Mouse (Mus musculus): ENCODE measurements at regions not wholly inside any gene's neighbourhood (a gene's known extent, or its start where the extent isn't known, plus 50 kb on each side); places are given as distances from the start of the nearest gene placed in this dataset.

- peak; percentile 83 for DNase-seq (ENCODE audit: low read depth, low spot score)
These were observed 188.3 kb upstream of the Ccdc54 start for GRCm38 (mm10) chr16:50779030-50779784.

- DNase-seq (ENCODE audit: low read depth, low spot score), result peak; percentile 92
These were observed 183.7 kb upstream of the Ccdc54 start for GRCm38 (mm10) chr16:50774699-50775098.

- peak; percentile 57 for DNase-seq (ENCODE audit: low read depth, low spot score)
These were observed 175.3 kb upstream of the Ccdc54 start for GRCm38 (mm10) chr16:50766055-50766770.

DNA sequence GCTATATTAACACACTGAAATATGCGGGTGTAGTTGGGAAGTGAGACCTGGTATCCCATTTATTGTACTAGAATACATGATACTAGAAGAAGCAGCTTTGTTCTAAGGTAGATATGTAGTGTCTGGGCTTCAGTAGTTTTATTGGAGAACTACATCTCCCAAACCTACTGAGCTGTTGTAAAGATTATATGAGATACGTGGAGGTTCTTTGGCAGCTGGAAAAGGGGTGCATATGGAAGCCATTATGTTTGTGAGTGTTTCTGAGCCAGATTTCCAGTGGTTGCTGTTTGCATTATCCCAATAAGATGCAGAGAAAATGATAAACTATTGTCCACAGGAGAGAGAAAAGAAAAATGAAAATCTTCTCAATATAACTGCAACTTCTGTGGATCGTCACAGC, 171.1 kb upstream of the Ccdc54 start:
- no peak for DNase-seq (ENCODE audit: low read depth, low spot score)

- DNase-seq (ENCODE audit: low read depth, low spot score), result no peak
These were observed 169.0 kb upstream of the Ccdc54 start for GRCm38 (mm10) chr16:50759979-50760378.

DNA sequence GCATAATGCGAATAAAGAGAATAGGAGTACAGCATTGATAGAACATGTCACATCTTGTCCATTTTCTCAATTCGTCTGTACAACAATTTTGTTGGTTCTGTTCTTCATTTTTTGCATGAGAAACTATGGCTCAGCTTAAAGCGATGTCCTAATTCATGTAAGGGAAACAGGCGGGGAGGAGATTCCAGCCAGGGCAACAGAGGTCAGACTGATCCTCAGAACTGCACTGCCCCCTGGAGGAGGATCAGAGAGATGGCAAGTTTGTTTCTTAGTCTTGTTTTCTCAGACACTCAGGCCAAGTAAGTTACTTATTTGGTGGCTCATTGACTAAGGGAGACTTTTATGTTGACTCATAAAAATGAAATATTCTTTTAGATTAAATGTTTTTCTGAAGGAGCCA, 165.7 kb upstream of the Ccdc54 start:
- DNase-seq (ENCODE audit: low read depth, low spot score), result peak; percentile 83

- DNase-seq (ENCODE audit: low read depth, low spot score), result peak; percentile 58
These were observed 162.8 kb upstream of the Ccdc54 start for GRCm38 (mm10) chr16:50753612-50754389.

DNA sequence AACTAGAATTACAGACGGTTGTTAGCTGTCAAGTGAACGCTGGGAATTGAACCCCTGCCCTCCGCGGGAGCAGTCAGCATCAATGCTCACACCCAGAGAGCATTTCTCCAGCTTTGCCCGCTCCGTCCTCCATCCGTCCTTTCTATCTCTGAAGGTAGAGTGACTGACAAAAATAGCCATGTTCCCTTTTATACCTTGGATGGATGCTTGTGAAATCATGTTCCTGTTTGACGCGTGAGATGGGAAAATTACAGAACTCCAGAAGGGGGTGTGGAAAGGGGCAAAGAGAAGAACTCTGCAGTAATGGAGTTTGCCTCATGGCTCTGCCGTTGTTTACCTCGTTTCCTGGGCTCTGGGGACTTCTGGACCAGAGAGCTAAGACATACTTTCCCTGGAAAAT, 162.1 kb upstream of the Ccdc54 start:
- no peak for DNase-seq (ENCODE audit: low read depth, low spot score)

- DNase-seq (ENCODE audit: low read depth, low spot score), result no peak
These were observed 161.3 kb upstream of the Ccdc54 start for GRCm38 (mm10) chr16:50752277-50752600.

DNA sequence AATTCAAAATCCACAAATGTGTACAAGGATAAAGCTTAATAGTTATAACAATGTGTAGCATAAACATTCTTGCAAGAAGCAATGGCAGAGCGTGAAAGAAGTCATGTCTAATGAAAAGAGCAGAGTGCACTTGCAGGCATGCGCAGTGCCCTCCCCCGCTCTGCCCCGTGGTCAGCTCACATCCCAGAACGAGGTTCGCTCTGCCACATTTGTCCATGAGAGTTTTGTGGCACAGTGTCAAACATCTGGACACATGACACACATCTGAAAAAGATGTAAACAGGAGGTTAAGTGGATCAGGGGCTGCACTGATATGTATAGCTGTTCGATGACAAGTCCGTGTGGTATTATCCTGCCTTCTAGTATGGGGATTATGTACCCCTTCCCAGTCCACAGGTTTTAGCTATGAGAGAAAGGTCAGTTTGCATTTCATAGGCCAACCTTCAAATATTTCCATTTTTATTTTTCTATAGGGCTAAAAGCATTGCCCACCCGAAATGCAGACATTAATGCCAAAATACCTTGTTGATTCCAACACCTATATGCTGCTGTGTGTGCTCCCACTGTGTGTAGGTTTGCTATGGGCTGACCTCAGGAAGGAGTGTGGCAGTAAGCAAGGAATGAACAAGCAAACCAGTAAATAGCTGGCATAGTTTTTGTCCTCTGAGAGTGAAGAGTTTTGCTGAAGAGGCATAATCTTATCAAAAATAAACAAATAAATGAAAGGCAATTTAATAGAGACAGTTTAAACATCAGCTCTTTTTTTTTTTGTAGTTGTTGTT, 160.7 kb upstream of the Ccdc54 start:
- DNase-seq (ENCODE audit: low read depth, low spot score), result no peak

DNA sequence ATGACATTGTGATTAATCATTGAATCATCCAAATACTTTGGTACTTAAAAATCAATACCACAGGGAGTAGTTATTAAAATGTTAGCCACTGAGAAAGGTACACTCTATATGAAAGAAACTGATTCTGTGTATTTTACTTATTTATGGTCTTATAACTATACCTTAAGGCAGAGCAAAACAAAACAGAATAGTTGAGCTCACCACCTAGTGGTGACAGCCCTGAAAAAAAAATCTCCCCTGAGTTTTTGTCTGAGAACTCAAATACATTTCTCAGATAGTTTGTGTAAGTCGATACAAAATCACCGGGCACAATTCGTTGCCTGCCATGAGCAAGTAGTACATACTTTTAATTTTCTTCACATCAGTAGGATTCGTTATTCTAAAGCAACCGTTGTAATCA, 156.7 kb upstream of the Ccdc54 start:
- no peak for DNase-seq (ENCODE audit: low read depth, low spot score)

GRCm38 (mm10) chr16:50745723-50746122, 154.8 kb upstream of the Ccdc54 start:
- no peak for DNase-seq (ENCODE audit: low read depth, low spot score)

DNA sequence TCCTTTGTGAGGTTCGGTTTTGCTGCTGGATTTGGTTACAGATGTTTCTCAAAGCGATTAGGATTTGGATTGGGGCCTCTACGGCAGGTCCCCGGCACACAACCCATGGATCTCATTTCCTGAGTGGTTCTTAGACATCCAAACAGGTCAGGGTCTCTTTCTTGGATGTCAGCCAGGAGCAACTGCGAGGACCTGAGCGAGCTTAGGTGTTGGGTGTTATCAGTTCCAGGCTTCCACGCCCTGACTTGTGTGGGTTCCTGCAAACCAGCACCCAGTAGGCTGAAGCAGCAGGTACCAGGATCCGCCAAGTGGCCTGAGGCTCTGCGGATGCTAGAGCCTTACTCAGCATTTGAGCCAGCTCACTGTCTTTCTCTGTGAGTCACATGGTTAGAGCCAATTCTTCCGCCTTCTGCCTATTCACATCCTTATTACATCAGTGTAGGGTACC, 146.5 kb upstream of the Ccdc54 start:
- peak; percentile 31 for DNase-seq (ENCODE audit: low read depth, low spot score)

DNA sequence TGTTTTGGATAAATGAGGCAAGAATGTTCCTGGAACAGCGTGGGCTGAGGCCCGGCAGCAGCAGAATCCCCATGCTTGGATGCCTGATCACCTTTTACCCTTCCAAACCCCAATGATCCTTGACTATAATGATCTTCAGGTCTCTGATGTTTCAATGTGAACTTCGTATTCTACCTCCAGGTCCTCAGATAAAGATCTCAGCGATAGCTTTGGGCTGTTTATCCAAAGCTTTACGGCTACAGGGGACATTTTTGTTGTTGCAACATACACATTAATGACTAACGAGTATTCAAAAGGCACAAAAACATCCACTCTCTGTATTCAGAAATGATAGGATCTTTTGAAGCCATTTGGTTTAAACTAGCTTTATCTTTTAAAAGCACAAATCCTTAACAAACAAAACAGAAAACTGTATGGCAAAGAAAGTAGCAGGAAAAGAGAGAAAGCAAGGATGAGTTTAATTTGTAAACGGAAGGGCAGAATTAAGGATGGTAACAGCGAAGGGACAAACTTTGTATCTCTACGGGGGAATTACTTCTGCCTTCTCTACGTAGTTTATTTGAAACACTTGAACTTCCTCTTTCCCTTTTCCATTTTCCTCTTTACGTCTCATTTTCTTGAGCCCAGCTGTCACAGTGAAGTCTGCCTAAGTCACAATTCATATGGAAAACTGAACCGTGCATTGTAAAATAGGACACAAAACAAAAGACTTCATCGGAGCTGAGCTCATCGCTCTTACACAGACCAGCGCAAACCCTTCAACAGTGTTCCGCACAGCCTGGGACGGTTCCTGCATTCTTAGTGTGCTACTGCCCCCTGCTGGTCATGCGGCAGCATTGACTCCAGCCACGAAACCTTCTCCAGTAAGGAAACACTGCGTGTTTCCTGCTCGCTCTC, 145.4 kb upstream of the Ccdc54 start:
- DNase-seq (ENCODE audit: low read depth, low spot score), result peak; percentile 94

DNA sequence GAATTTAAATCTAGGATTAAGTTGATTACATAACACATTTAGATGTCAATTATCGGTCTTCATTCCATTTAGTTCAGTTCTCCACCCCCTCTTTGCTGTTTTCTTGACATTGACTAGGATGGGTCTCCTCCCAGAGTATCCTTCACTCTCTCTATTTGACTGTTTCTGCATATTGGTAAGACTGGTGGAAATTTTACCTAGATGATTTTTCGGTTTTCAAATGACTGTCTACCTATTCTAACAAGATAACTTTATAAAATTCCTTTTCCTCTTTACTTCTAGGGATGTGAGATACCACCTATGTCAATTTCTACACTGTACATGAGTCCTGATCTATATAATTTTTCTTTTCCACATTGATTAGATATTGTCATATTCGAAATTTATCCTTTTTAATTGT, 142.4 kb upstream of the Ccdc54 start:
- no peak for DNase-seq (ENCODE audit: low read depth, low spot score)

DNA sequence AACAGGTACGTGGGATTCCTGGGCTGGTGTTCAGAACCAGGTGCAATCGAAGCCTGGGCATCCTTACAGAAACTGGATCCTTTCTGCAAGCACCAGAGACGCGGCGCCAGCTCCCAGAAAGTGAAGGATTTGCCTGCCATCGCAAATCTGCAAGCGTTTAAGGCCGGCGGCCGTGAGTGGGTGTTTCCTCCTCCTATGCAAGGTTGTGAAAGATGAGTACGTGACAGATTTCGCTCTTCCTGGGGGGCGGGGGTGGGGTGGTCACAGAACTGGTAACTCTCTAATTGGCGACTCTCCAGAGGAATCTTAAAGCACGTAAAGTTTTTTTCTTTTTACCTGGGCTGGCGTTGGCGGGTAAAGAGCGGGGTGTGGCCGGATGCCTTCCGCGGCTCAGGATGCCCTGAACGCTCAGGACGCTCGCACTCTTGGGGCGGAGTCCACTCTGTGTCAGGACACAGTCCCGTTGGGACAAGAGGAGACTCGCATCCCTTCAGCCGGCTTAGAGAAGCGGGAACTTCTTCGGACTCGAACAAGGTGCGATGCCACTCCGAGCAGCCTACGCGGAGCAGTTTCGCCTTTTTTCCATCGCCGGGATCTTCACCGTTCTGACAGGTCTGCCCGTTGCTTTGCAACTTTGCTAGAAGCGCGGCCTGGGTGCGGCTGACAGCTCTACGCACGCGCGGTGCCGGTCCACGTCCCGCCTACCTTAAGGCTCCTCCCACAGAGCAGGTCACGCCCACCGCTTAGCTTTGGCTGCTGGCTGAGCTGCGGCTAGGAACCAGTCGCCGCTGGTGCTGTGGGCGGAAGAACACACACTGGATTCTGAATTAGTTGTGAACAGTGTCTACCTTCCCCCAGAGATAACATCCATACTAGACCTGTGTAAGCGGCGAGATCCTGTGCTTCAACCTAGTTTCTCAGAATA, 141.4 kb upstream of the Ccdc54 start:
- DNase-seq (ENCODE audit: low read depth, low spot score), result peak; percentile 92

DNA sequence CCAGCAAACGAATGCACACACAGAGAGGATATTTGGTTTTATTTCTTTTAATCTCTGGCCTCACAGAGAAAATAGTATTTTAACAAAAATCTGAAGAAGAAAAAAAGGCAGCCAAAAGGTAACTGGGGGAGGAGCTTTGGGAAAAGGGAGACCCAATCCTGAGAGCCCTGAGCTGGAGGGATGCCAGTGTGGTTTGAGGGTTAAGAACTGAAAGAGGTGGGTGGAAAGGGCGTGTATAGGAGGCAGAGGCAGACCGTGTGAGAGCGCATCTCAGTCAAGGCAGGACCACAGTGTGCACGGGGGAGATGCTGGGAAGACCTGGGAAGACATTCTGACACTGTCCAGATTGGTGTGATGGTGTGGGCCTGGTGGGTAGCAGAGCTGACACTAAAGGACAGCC, 138.4 kb upstream of the Ccdc54 start:
- DNase-seq (ENCODE audit: low read depth, low spot score), result no peak

DNA sequence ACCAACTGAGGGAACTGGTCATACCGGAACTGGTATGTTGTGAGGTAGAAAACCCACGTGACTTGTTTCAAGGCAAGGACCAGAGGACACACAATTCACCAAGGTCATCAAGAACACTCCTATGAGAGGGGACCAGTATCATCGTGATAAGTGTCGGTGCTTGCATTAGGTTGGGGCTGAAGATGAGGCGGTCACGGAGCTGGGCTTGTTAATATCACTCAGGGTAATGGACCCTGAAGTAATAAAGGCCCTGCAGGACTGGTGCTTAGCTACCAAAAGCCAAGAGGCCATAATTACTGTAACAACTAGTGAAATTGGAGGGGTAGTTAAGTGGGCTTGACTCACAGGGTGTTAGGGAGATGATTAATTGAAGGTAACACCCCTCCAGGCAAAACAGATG, 132.2 kb upstream of the Ccdc54 start:
- DNase-seq (ENCODE audit: low read depth, low spot score), result no peak

GRCm38 (mm10) chr16:50717306-50718017, 126.5 kb upstream of the Ccdc54 start:
- no peak for DNase-seq (ENCODE audit: low read depth, low spot score)

Measured in R1 (cell line).